Mouse (Mus musculus) erythroblast, embryonic 14.5 days (primary cell): ENCODE results near the gene Macrod2.

ENCODE experiments used
- GATA1 ChIP-seq: IDR thresholded peaks from 2 replicates; pipeline ENCODE4 v1.6.1; 2012; ENCODE audit warnings: low read length, inconsistent platforms, mixed read lengths
- TAL1 ChIP-seq: IDR thresholded peaks from 3 replicates; pipeline ENCODE4 v1.6.1; 2012; ENCODE audit warnings: low read length, inconsistent platforms, mixed read lengths

DNA sequence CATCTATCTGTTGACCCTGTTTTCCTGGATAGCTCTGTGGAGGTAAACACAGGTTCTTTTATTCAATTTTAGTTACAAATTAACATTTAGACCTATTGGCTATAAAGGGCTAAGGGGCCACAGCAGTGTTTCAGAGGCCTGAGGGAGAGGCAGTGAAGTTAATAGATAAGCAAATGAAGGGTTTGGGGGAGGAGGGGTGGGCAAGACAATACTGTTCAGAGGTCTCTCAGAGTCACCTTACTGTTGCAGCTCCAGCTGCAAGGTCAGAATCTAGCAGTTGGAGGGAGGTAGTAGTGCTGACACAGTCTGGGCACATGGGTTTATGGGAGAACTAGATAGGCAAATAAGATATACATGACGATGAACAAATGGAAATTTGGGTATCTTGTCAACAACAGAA is 1156.6 kb downstream of the Macrod2 start:
- TF ChIP-seq GATA1 (no peak), TAL1 (no peak)
